Mouse (Mus musculus) kidney, adult 2 months (tissue): ENCODE results near the gene Grip1. TPM values are rescaled to one million over a fixed set of nuclear protein-coding genes. Genes with fewer than 3 reads are reported as not detected.
"Not testable (repeated sequence)": the region's sequence is repeated elsewhere in the genome, so short reads cannot be mapped to it uniquely, and the experiment has no call there.

ENCODE experiments used
- DNase-seq: peaks from one replicate; pipeline ENCODE4 v3.0.0; 2021
- H3K27ac ChIP-seq: fragments of 200-500 bp; 2 replicates; pipeline ENCODE4 v1.5.1; 2012; ENCODE audit warnings: low read depth, low read length, control low read depth, inconsistent platforms; ENCODE audit not compliant: insufficient read depth
- H3K27me3 ChIP-seq: fragments of 200-500 bp; replicated peaks from 2 replicates; pipeline ENCODE4 v1.6.1; 2012; ENCODE audit warnings: mild to moderate bottlenecking, moderate library complexity, low read length, inconsistent platforms; ENCODE audit not compliant: control insufficient read depth, insufficient read depth
- H3K36me3 ChIP-seq: fragments of 200-500 bp; 2 replicates; pipeline ENCODE4 v1.6.1; 2012; ENCODE audit warnings: mild to moderate bottlenecking, moderate library complexity, low read length, inconsistent platforms; ENCODE audit not compliant: control insufficient read depth, insufficient read depth
- H3K4me1 ChIP-seq: fragments of 200-500 bp; 2 replicates; pipeline ENCODE4 v1.6.1; 2011; ENCODE audit warnings: low read length; ENCODE audit not compliant: control insufficient read depth, insufficient read depth
- H3K4me3 ChIP-seq: fragments of 200-500 bp; 2 replicates; pipeline ENCODE4 v1.5.1; 2011; ENCODE audit warnings: mild to moderate bottlenecking, low read depth, low read length, control low read depth; ENCODE audit not compliant: insufficient read depth
- CTCF ChIP-seq: fragments of 200-500 bp; conservative IDR thresholded peaks from 2 replicates; pipeline ENCODE4 v1.5.1; 2011; ENCODE audit warnings: low read depth, mild to moderate bottlenecking, control low read depth, low read length, moderate library complexity, mixed read lengths; ENCODE audit not compliant: insufficient read depth, insufficient read length
- POLR2A ChIP-seq: fragments of 200-500 bp; IDR thresholded peaks from one replicate; pipeline ENCODE4 v1.6.1; 2011; ENCODE audit warnings: low read depth, low read length, control low read depth
- WGBS: fragments of 180-500 bp; shearing (Covaris S2); methylation state at CpG from one replicate; pipeline ENCODE4 v1.1.7; 2018; 5-methylcytosine and 5-hydroxymethylcytosine counted together
- polyA plus RNA-seq: library from polyadenylated mRNA; depleted of rRNA; stranded (reverse); fragments of >200 nt; gene quantifications from 2 replicates; pipeline ENCODE4 v1.2.3, GENCODE M21; 2012

Gene Grip1
- polyA plus RNA-seq, 1 experiment: 2.7 TPM

GRCm38 (mm10) chr10:120112507-120113396, 659.1 kb downstream of the Grip1 start, which contains the start of gene Helb:
TSS of gene Helb (minus strand) at chr10:120112987.
- Histone ChIP-seq H3K27ac (peak within 1 kb of the TSS; percentile 56), H3K27me3 (no peaks in the 10 kb centered on the region), H3K4me1 (peaks cover 3% of the 10 kb centered on the region; the same call in 1 of the 2 replicates), H3K36me3 (no peaks in the 10 kb centered on the region), H3K4me3 (peak within 1 kb of the TSS; percentile 75)
- no peak for TF ChIP-seq CTCF
- TF ChIP-seq POLR2A: peak; percentile 22
- peak; percentile 99 for DNase-seq
- under 1% methylated on average over 55 of the region's 55 CpGs for WGBS

GRCm38 (mm10) chr10:120113482-120113881, 659.9 kb downstream of the Grip1 start:
- DNase-seq, H3K27ac ChIP-seq, H3K4me1 ChIP-seq, H3K27me3 ChIP-seq, H3K36me3 ChIP-seq, H3K4me3 ChIP-seq: not testable (repeated sequence)
- 60% methylated on average over 9 of the region's 9 CpGs for WGBS

- no peaks in the 10 kb centered on the region for H3K27me3 ChIP-seq
- 89% methylated on average over 6 of the region's 6 CpGs for WGBS
- DNase-seq: no peak
- no peaks in the 10 kb centered on the region for H3K36me3 ChIP-seq
- peaks cover 3% of the 10 kb centered on the region; the same call in 1 of the 2 replicates for H3K4me1 ChIP-seq
- H3K27ac ChIP-seq: no peak overlapping the region
- H3K4me3 ChIP-seq: no peak overlapping the region
- TF ChIP-seq POLR2A: no peak
- no peak for TF ChIP-seq CTCF
Measured at GRCm38 (mm10) chr10:120113980-120114379, 660.4 kb downstream of the Grip1 start.

- Histone ChIP-seq H3K27ac (no peak overlapping the region), H3K4me1 (peaks cover 3% of the 10 kb centered on the region; the same call in 1 of the 2 replicates), H3K36me3 (no peaks in the 10 kb centered on the region), H3K27me3 (no peaks in the 10 kb centered on the region), H3K4me3 (no peak overlapping the region)
- WGBS: 79% methylated on average over 7 of the region's 7 CpGs
- TF ChIP-seq POLR2A (no peak), CTCF (no peak)
- no peak for DNase-seq
Measured at GRCm38 (mm10) chr10:120114493-120114892, 660.9 kb downstream of the Grip1 start.

GRCm38 (mm10) chr10:120115249-120115648, 661.6 kb downstream of the Grip1 start:
- no peak overlapping the region for H3K4me3 ChIP-seq
- no peaks in the 10 kb centered on the region for H3K36me3 ChIP-seq

GRCm38 (mm10) chr10:120123721-120124120, 670.1 kb downstream of the Grip1 start:
- Histone ChIP-seq H3K36me3 (no peaks in the 10 kb centered on the region), H3K27ac (no peak overlapping the region), H3K27me3 (no peaks in the 10 kb centered on the region), H3K4me3 (no peak overlapping the region), H3K4me1 (no peaks in the 10 kb centered on the region; the same call in 1 of the 2 replicates)
- 84% methylated on average over 3 of the region's 3 CpGs for WGBS
- TF ChIP-seq POLR2A (no peak), CTCF (no peak)
- DNase-seq: no peak

More at GRCm38 (mm10) chr10:120115249-120115648, 661.6 kb downstream of the Grip1 start:
- 95% methylated on average over 1 of the region's 1 CpGs for WGBS
- H3K27me3 ChIP-seq: no peaks in the 10 kb centered on the region
- H3K27ac ChIP-seq: no peak overlapping the region
- peaks cover 3% of the 10 kb centered on the region; the same call in 1 of the 2 replicates for H3K4me1 ChIP-seq
- DNase-seq: no peak
- TF ChIP-seq POLR2A (no peak), CTCF (no peak)

- Histone ChIP-seq H3K4me1 (no peaks in the 10 kb centered on the region; the same call in 1 of the 2 replicates), H3K27me3 (no peaks in the 10 kb centered on the region), H3K4me3 (no peak overlapping the region), H3K36me3 (no peaks in the 10 kb centered on the region), H3K27ac (no peak overlapping the region)
- WGBS: 54% methylated on average over 7 of the region's 7 CpGs
- TF ChIP-seq POLR2A (no peak), CTCF (peak; percentile 92)
- DNase-seq: peak; percentile 88
Measured at GRCm38 (mm10) chr10:120124801-120125464, 671.3 kb downstream of the Grip1 start.
